19 mouse cellular contexts compared by ENCODE assay signal in the genomic region with DNA sequence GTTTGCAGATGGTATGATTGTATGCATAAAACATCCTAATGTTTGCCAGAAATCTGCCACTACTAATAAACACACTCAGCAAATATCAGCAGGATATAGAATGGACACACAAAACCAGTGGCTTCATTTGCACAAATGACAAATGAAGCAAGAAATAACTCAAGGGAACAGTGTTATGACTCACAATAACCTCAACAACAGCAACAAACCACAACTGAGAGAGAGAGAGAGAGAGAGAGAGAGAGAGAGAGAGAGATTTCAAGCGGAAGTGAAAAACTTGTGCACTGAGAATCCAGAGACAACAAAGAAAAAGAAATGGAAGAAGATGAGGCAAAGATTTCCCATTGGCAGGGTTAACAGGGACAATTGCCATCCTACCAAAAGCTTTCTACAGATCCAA. TPM values are rescaled to one million over a fixed set of nuclear protein-coding genes. Genes with fewer than 3 reads are reported as not detected.
"Had no signal": no experiment of that assay in that cellular context is flagged by ENCODE, and none has a peak within 500 bp of the region (broad histone marks: within the 10 kb centered on the region; RNA-seq: fewer than 3 reads in every experiment).

No protein-coding gene starts in this region.

- H3K4me3 ChIP-seq: neural tube, embryonic 13.5 days; neural tube, embryonic 15.5 days; stomach, embryonic 15.5 days had no signal

- H3K4me1 ChIP-seq: neural tube, embryonic 13.5 days; neural tube, embryonic 15.5 days; stomach, embryonic 15.5 days had no signal

- H3K4me2 ChIP-seq: neural tube, embryonic 13.5 days; neural tube, embryonic 15.5 days; stomach, embryonic 15.5 days had no signal

- DNase-seq: retina, postnatal 1 day; right cerebral cortex, adult 18-20 months; right cerebral cortex, postnatal 14 days; right cerebral cortex, postnatal 25 days; right cerebral cortex, postnatal 4 days; spleen, adult 18-20 months; thymus, adult 18-20 months; thymus, adult 2 months; thymus, postnatal 14 days; thymus, postnatal 25 days; thymus, postnatal 36 days; thymus, postnatal 4 days had no signal

- H3K9me3 ChIP-seq: neural tube, embryonic 13.5 days; neural tube, embryonic 15.5 days; stomach, embryonic 15.5 days had no signal

- H3K36me3 ChIP-seq: neural tube, embryonic 13.5 days; neural tube, embryonic 15.5 days; stomach, embryonic 15.5 days had no signal

- H3K27ac ChIP-seq: neural tube, embryonic 13.5 days; neural tube, embryonic 15.5 days; stomach, embryonic 15.5 days; stomach, postnatal 0 days had no signal

- H3K27me3 ChIP-seq: neural tube, embryonic 13.5 days; neural tube, embryonic 15.5 days; stomach, embryonic 15.5 days had no signal

- H3K9ac ChIP-seq: neural tube, embryonic 13.5 days; neural tube, embryonic 15.5 days; stomach, embryonic 15.5 days had no signal

RNA-seq across cellular contexts. Expression of gene Sptssb, which starts 35.2 kb away (rescaled TPM):
- total RNA-seq: neutrophil, adult 5-6 weeks had no signal
- polyA plus RNA-seq: spleen, adult 2 months; testis, adult 2 months had no signal
